Mouse (Mus musculus): ENCODE results near the gene Esyt3.

DNA sequence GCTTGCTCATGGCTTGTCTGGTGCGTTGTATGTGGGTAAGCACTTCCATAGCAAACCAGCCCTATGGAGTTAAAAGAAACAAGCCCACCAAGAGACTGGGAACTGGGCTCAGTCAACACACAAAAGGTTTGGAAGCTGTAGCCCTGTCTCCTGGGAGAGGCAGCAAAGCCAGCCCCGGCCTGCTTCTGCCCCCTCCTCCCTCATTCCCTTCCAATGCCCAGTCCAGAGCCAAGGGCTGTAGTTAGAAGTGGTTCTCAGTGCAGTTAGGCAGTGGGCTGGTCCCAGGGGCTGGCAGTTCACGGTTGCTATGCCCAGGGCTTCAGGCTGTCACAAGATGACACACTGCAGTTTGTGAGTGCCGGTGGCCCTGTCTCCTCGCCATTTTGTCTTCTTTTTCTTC lies 29.7 kb upstream of the Esyt3 start:
- TF ChIP-seq POLR2A (IDR thresholded peaks at IDR 0.05; ENCODE audit: extremely low read depth, insufficient read depth, low read length) (no peak), CTCF (IDR thresholded peaks at IDR 0.05; ENCODE audit: low read depth, low read length) (no peak)
